Mouse (Mus musculus) cerebellum, postnatal 10 days (tissue): ENCODE measurements around the gene Tnfrsf17.
"Not testable (repeated sequence)": the region's sequence is repeated elsewhere in the genome, so short reads cannot be mapped to it uniquely, and the experiment has no call there.

Experiments
- DNase-seq, 2 experiments: peaks; one replicate each; pipeline ENCODE4 v3.0.0; 2021; ENCODE audit warnings: mixed read lengths in 2 of 2

Gene Tnfrsf17

GRCm38 (mm10) chr16:11343292-11343815 lies 29.7 kb downstream of the Tnfrsf17 start:
- no peak for DNase-seq

GRCm38 (mm10) chr16:11351903-11352302 lies 38.3 kb downstream of the Tnfrsf17 start:
- no peak for DNase-seq

- no peak for DNase-seq
These were observed 45.6 kb downstream of the Tnfrsf17 start for GRCm38 (mm10) chr16:11359173-11359572.

- no peak for DNase-seq
These were observed 46.3 kb downstream of the Tnfrsf17 start for GRCm38 (mm10) chr16:11359919-11360318.

- not testable (repeated sequence) for DNase-seq
These were observed 47.0 kb downstream of the Tnfrsf17 start for GRCm38 (mm10) chr16:11360576-11360975.

- DNase-seq = no peak
These were observed 52.0 kb downstream of the Tnfrsf17 start for GRCm38 (mm10) chr16:11365626-11366025.

GRCm38 (mm10) chr16:11366851-11367250 lies 53.2 kb downstream of the Tnfrsf17 start:
- no peak for DNase-seq

GRCm38 (mm10) chr16:11368412-11368811 lies 54.8 kb downstream of the Tnfrsf17 start:
- DNase-seq = no peak

GRCm38 (mm10) chr16:11369162-11369561 lies 55.5 kb downstream of the Tnfrsf17 start:
- no peak for DNase-seq

GRCm38 (mm10) chr16:11369642-11370041 lies 56.0 kb downstream of the Tnfrsf17 start:
- DNase-seq = peak; percentile 75 to 78
